Mouse (Mus musculus): ENCODE results near the gene Tomm5. TPM values are rescaled to one million over a fixed set of nuclear protein-coding genes. Genes with fewer than 3 reads are reported as not detected.
A peak's percentile ranks its signal among the peaks of the same experiment; 100 is the strongest.
"Not testable (repeated sequence)": the region's sequence is repeated elsewhere in the genome, so short reads cannot be mapped to it uniquely, and the experiment has no call there.

Tomm5 gene
- total RNA-seq (2021): 10 to 100 TPM; 65.5 to 75.5 TPM

- intact Hi-C loops (cut with DNase I): loop anchor here (1.0 to 5.0 kb wide), 2 partner anchors 75 to 173 kb away; partner anchors contain the start of gene Frmpd1
- DNase-seq (ENCODE audit: low spot score in 2 of 2): peak; percentile 91 to 97
These were observed at the start of gene Tomm5 for GRCm38 (mm10) chr4:45107601-45108277. Gene Tomm5 (minus strand): TSS chr4:45108114.

GRCm38 (mm10) chr4:45156433-45156832, 48.5 kb upstream of the Tomm5 start:
- no peak for DNase-seq (ENCODE audit: low spot score in 2 of 2)
- intact Hi-C loops (cut with DNase I): no loop called here

- intact Hi-C loops (cut with DNase I): no loop called here
- peak; percentile 2 to 18 for DNase-seq (ENCODE audit: low spot score in 2 of 2)
These were observed 35.1 kb upstream of the Tomm5 start for GRCm38 (mm10) chr4:45143005-45143404.

- DNase-seq (ENCODE audit: low spot score in 2 of 2): peak in 1 of 2 experiments; percentile 20
- intact Hi-C loops (cut with DNase I): no loop called here
These were observed 34.5 kb upstream of the Tomm5 start for GRCm38 (mm10) chr4:45142411-45142810.

GRCm38 (mm10) chr4:45141835-45142234, 33.9 kb upstream of the Tomm5 start:
- intact Hi-C loops (cut with DNase I): no loop called here
- peak; percentile 2 to 17 for DNase-seq (ENCODE audit: low spot score in 2 of 2)

- no peak for DNase-seq (ENCODE audit: low spot score in 2 of 2)
- intact Hi-C loops (cut with DNase I): no loop called here
These were observed 29.7 kb upstream of the Tomm5 start for GRCm38 (mm10) chr4:45137636-45138035.

GRCm38 (mm10) chr4:45134471-45134870, 26.6 kb upstream of the Tomm5 start:
- intact Hi-C loops (cut with DNase I): no loop called here
- no peak for DNase-seq (ENCODE audit: low spot score in 2 of 2)

- DNase-seq (ENCODE audit: low spot score in 2 of 2): no peak
- intact Hi-C loops (cut with DNase I): no loop called here
These were observed 23.1 kb upstream of the Tomm5 start for GRCm38 (mm10) chr4:45131021-45131420.

GRCm38 (mm10) chr4:45121311-45121710, 13.4 kb upstream of the Tomm5 start:
- intact Hi-C loops (cut with DNase I): no loop called here
- DNase-seq (ENCODE audit: low spot score in 2 of 2): no peak

- intact Hi-C loops (cut with DNase I): loop anchor here (1.0 to 5.0 kb wide), 2 partner anchors 74 to 172 kb away; partner anchors contain the start of gene Frmpd1
- DNase-seq (ENCODE audit: low spot score in 2 of 2): no peak
These were observed 669 bp upstream of the Tomm5 start for GRCm38 (mm10) chr4:45108456-45109110.

GRCm38 (mm10) chr4:45107066-45107465, 848 bp downstream of the Tomm5 start:
- no peak for DNase-seq (ENCODE audit: low spot score in 2 of 2)
- intact Hi-C loops (cut with DNase I): loop anchor here (5.0 kb wide), 1 partner anchor 75 kb away; the partner anchor contains the start of gene Frmpd1

- intact Hi-C loops (cut with DNase I): loop anchor here (5.0 kb wide), 1 partner anchor 76 kb away; the partner anchor contains the start of gene Frmpd1
- DNase-seq (ENCODE audit: low spot score in 2 of 2): no peak
These were observed 1.5 kb downstream of the Tomm5 start for GRCm38 (mm10) chr4:45106409-45106808.

- DNase-seq (ENCODE audit: low spot score in 2 of 2): peak; percentile 60 to 77
- intact Hi-C loops (cut with DNase I): loop anchor here (1.0 to 10.0 kb wide), 3 partner anchors 80 to 307 kb away; partner anchors contain the start of genes Polr1e and Slc25a51
These were observed 10.6 kb downstream of the Tomm5 start for GRCm38 (mm10) chr4:45097198-45097872.

GRCm38 (mm10) chr4:45084895-45085290, 23.0 kb downstream of the Tomm5 start:
- intact Hi-C loops (cut with DNase I): no loop called here
- peak in 1 of 2 experiments; percentile 7 for DNase-seq (ENCODE audit: low spot score in 2 of 2)

GRCm38 (mm10) chr4:45084021-45084894, 23.7 kb downstream of the Tomm5 start, which contains the start of gene Fbxo10:
Gene Fbxo10 (minus strand): TSS chr4:45084604.
- DNase-seq (ENCODE audit: low spot score in 2 of 2): peak; percentile 91 to 93
- intact Hi-C loops (cut with DNase I): no loop called here

GRCm38 (mm10) chr4:45083487-45083886, 24.4 kb downstream of the Tomm5 start:
- intact Hi-C loops (cut with DNase I): no loop called here
- peak; percentile 20 to 28 for DNase-seq (ENCODE audit: low spot score in 2 of 2)

GRCm38 (mm10) chr4:45082951-45083350, 25.0 kb downstream of the Tomm5 start:
- peak; percentile 15 to 17 for DNase-seq (ENCODE audit: low spot score in 2 of 2)
- intact Hi-C loops (cut with DNase I): no loop called here

GRCm38 (mm10) chr4:45081041-45081440, 26.9 kb downstream of the Tomm5 start:
- intact Hi-C loops (cut with DNase I); DNase-seq (ENCODE audit: low spot score in 2 of 2): not testable (repeated sequence)

GRCm38 (mm10) chr4:45073544-45073943, 34.4 kb downstream of the Tomm5 start:
- DNase-seq (ENCODE audit: low spot score in 2 of 2): no peak
- intact Hi-C loops (cut with DNase I): no loop called here

All from left cerebral cortex, postnatal 25 days (tissue).